Mouse (Mus musculus) intestine, embryonic 15.5 days (tissue): Measurements from ENCODE around the gene Med1. TPM values are rescaled to one million over a fixed set of nuclear protein-coding genes. Genes with fewer than 3 reads are reported as not detected.
"Not testable (repeated sequence)": the region's sequence is repeated elsewhere in the genome, so short reads cannot be mapped to it uniquely, and the experiment has no call there.

ENCODE experiments used
- ATAC-seq: fragments of 200-750 bp; cut with Nextera tagmentation; 2 replicates; pipeline ENCODE4 v1.8.0; 2017; ENCODE audit warnings: moderate TSS enrichment, moderate library complexity
- H3K27ac ChIP-seq: fragments of 300-500 bp; sonication (generic); 2 replicates; pipeline ENCODE4 v1.5.1; 2015; ENCODE audit warnings: mild to moderate bottlenecking, inconsistent platforms
- H3K27me3 ChIP-seq: fragments of 300-500 bp; sonication (generic); replicated peaks from 2 replicates; pipeline ENCODE4 v1.6.1; 2015; ENCODE audit warnings: inconsistent platforms
- H3K36me3 ChIP-seq: fragments of 300-500 bp; sonication (generic); 2 replicates; pipeline ENCODE4 v1.6.1; 2015; ENCODE audit warnings: inconsistent platforms
- H3K4me1 ChIP-seq: fragments of 300-500 bp; sonication (generic); replicated peaks from 2 replicates; pipeline ENCODE4 v1.6.1; 2015; ENCODE audit warnings: inconsistent platforms
- H3K4me2 ChIP-seq: fragments of 300-500 bp; sonication (generic); replicated peaks from 2 replicates; pipeline ENCODE4 v1.6.1; 2015; ENCODE audit warnings: mild to moderate bottlenecking, inconsistent platforms
- H3K4me3 ChIP-seq: fragments of 300-500 bp; sonication (generic); replicated peaks from 2 replicates; pipeline ENCODE4 v1.5.1; 2015; ENCODE audit warnings: inconsistent platforms
- H3K9ac ChIP-seq: fragments of 300-500 bp; sonication (generic); 2 replicates; pipeline ENCODE4 v1.6.1; 2015; ENCODE audit warnings: inconsistent platforms
- H3K9me3 ChIP-seq: fragments of 300-500 bp; sonication (generic); 2 replicates; pipeline ENCODE4 v1.6.1; 2016; ENCODE audit warnings: inconsistent platforms
- WGBS: fragments of 180-500 bp; shearing (Covaris S2); methylation state at CpG from one replicate; pipeline ENCODE4 v1.1.7; 2015; 5-methylcytosine and 5-hydroxymethylcytosine counted together
- polyA plus RNA-seq: library from polyadenylated mRNA; unstranded; fragments of >200 nt; fragmentation: Nextera tagmentation; extraction: Ambion mirVana; gene quantifications from 2 replicates; pipeline ENCODE4 v1.2.1, GENCODE M21; 2015

The Med1 gene
- polyA plus RNA-seq, 1 experiment from 2014 or later = 63.0 TPM

GRCm38 (mm10) chr11:98201791-98202640, 8.9 kb upstream of the Med1 start:
- Histone ChIP-seq H3K4me2 (peak overlapping the region; percentile 78), H3K27me3 (no peaks in the 10 kb centered on the region), H3K9me3 (no peaks in the 10 kb centered on the region), H3K4me3 (peak overlapping the region; percentile 78), H3K27ac (peak overlapping the region; percentile 84), H3K9ac (peak overlapping the region; percentile 68), H3K36me3 (no peaks in the 10 kb centered on the region), H3K4me1 (peaks cover 4% of the 10 kb centered on the region; the same call in 1 of the 2 replicates)
- 2% methylated on average over 27 of the region's 27 CpGs for WGBS
- ATAC-seq = peak; percentile 27

GRCm38 (mm10) chr11:98190820-98191219, 2.3 kb downstream of the Med1 start:
- Histone ChIP-seq H3K27ac (no peak overlapping the region), H3K9ac (no peak overlapping the region), H3K9me3 (no peaks in the 10 kb centered on the region), H3K4me3 (no peak overlapping the region), H3K36me3 (0 out of 2 replicates have a peak, but pooled peaks cover 9% of the 10 kb centered on the region), H3K27me3 (no peaks in the 10 kb centered on the region), H3K4me1 (0 out of 2 replicates have a peak, but pooled peaks cover 9% of the 10 kb centered on the region), H3K4me2 (no peak overlapping the region)
- no peak for ATAC-seq
- 82% methylated on average over 5 of the region's 5 CpGs for WGBS

DNA sequence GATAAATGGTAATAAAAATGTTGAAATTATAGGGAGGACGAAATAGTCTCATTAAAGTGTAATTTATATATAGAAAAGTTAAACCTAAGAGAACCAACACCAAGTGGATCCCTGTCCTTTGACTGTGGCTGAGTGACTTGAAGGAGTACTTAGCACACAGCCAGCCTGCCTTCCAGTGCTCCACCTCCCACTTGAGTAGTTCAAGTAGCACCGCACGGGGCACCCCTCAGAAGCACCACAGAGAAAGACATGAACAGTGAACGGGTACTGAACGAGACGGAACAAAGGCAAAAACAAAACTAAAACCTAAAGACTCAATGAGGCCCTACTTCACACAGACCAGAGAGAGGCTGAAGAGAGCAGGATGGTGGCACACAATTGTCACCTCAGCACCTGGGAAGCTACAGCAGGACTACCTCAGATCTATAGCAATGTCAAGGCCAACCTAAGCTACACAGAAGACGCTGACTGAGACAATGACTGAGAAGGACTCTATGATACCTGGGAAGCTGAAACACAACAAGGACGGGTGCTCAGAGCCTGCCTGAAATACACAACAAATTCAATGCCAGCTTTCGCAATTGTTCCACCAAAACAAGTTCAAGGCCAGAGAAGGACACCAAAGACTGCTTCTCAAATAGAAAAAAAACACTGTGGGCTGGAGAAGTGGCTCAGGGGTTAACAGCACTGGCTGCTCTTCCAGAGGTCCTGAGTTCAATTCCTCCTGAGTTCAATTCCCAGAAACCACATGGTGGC, 5.3 kb downstream of the Med1 start:
- H3K27me3 ChIP-seq = no peaks in the 10 kb centered on the region
- WGBS = 87% methylated on average over 9 of the region's 9 CpGs
- H3K4me3 ChIP-seq = no peak overlapping the region
- no peak overlapping the region for H3K27ac ChIP-seq
- no peaks in the 10 kb centered on the region for H3K9me3 ChIP-seq
- no peak overlapping the region for H3K4me2 ChIP-seq
- peaks cover 19% of the 10 kb centered on the region for H3K36me3 ChIP-seq
- 0 out of 2 replicates have a peak, but pooled peaks cover 9% of the 10 kb centered on the region for H3K4me1 ChIP-seq
- no peak overlapping the region for H3K9ac ChIP-seq
- ATAC-seq = no peak

- H3K4me2 ChIP-seq, H3K27me3 ChIP-seq, H3K4me3 ChIP-seq, H3K9ac ChIP-seq, H3K9me3 ChIP-seq, H3K27ac ChIP-seq, ATAC-seq, H3K4me1 ChIP-seq: not testable (repeated sequence)
- peaks cover 31% of the 10 kb centered on the region for H3K36me3 ChIP-seq
- 95% methylated on average over 3 of the region's 3 CpGs for WGBS
Measured at GRCm38 (mm10) chr11:98182149-98182548, 10.9 kb downstream of the Med1 start.

DNA sequence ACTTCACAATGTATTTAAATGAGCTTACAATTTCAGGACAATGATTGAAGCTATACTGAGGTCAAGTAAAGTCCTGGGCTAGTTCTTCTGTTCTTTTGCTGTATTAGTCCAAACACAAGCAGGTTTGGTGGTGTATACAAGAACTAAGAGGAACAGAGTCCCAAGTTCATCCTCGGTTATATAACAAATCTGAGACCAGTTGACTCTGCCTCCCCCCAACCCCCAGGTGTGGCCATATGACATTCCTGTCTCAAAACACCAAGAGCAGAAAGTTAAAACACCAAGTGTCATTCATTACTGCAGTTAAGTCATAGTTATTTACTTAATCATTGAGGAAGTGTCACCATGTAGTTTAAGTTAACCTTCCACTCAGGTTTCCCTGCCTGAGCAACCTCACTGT, 24.7 kb downstream of the Med1 start:
- no peaks in the 10 kb centered on the region for H3K27me3 ChIP-seq
- no peaks in the 10 kb centered on the region for H3K4me1 ChIP-seq
- no peak overlapping the region for H3K27ac ChIP-seq
- peaks cover 22% of the 10 kb centered on the region for H3K36me3 ChIP-seq
- H3K4me3 ChIP-seq = no peak overlapping the region
- H3K4me2 ChIP-seq = no peak overlapping the region
- H3K9ac ChIP-seq = no peak overlapping the region
- no peak for ATAC-seq
- no peaks in the 10 kb centered on the region for H3K9me3 ChIP-seq
- 78% methylated on average over 1 of the region's 1 CpGs for WGBS

DNA sequence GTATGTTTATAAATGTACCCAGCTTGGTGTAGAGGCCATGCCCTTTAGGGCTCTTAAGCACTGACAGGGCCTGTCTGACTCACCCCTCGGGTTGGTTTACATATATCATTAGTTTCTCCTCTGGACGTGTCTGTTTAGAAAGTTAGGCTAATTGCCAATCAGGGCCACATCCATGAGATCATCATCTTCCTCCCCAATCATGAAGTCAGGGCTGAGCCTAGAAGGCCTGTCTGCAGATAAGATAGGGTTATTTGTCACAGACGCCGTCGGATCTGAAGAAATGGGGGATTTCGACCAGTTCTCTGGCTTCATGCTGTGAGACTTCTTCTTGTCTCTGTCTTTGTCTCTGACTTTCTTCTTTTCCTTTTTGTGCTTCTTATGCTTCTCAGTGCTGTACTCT, 38.0 kb downstream of the Med1 start:
- peaks cover 26% of the 10 kb centered on the region for H3K36me3 ChIP-seq
- 73% methylated on average over 6 of the region's 6 CpGs for WGBS
- no peak overlapping the region for H3K4me2 ChIP-seq
- no peaks in the 10 kb centered on the region for H3K9me3 ChIP-seq
- H3K27ac ChIP-seq = no peak overlapping the region
- H3K4me1 ChIP-seq = no peaks in the 10 kb centered on the region
- no peak overlapping the region for H3K9ac ChIP-seq
- H3K27me3 ChIP-seq = no peaks in the 10 kb centered on the region
- no peak for ATAC-seq
- no peak overlapping the region for H3K4me3 ChIP-seq

- Histone ChIP-seq H3K27ac (no peak overlapping the region), H3K9ac (no peak overlapping the region)
- WGBS = 8% methylated on average over 10 of the region's 10 CpGs
Measured at GRCm38 (mm10) chr11:98150625-98151156, 42.4 kb downstream of the Med1 start.

DNA sequence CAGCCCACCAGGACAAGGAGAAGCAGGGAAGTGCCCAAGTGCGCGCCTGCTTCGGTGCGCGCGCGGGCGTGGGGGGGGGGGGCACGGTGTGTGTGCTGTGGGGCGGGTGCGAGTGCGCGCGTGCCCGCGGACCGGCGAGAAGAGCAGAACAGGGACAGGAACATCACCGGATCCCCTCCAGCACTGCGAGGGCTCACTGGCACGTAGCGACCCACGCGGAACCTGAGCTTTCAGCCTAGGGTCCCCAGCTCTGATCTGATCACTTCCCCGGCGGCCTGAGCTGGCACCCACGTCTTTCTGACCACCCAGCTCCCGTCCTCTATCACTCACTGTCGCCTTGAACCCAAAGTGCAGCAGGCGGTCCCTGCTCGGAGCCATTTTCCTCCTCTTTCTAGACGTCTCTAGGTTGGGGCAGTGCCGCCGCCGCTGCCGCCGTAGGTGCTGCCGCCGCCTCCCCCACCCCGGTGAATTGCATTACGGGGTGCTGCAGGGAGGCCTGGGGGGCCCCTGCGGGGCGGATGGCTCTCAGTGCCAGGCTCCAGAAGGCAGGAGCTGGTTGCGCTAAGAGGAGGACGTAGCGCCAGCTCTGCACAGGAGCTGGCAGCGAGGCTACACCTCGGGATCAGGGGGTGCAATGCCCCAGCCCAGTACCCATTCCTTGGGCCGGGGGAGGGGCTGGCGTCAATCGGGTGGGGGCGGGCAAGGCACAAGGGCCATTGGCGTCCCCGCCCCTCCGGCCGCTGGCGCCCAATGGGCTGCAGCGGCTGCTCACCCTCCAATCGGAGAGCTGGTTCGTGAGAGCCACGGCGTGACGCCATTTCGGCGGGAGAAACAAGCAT, 43.1 kb downstream of the Med1 start, which contains the start of gene Fbxl20:
Fbxl20 (minus strand) TSS at position 618 of the 839 bp plus-strand sequence.
- H3K9me3 ChIP-seq = no peaks in the 10 kb centered on the region
- H3K4me2 ChIP-seq = peak within 1 kb of the TSS; percentile 97
- under 1% methylated on average over 63 of the region's 65 CpGs for WGBS
- peaks cover 4% of the 10 kb centered on the region for H3K4me1 ChIP-seq
- peak; percentile 93 for ATAC-seq
- H3K36me3 ChIP-seq = no peaks in the 10 kb centered on the region
- no peaks in the 10 kb centered on the region for H3K27me3 ChIP-seq
- H3K27ac ChIP-seq = peak within 1 kb of the TSS; percentile 92
- peak within 1 kb of the TSS; percentile 99 for H3K4me3 ChIP-seq
- H3K9ac ChIP-seq = peak within 1 kb of the TSS; percentile 93

More at GRCm38 (mm10) chr11:98150625-98151156, 42.4 kb downstream of the Med1 start:
- Histone ChIP-seq H3K27me3 (no peaks in the 10 kb centered on the region), H3K4me1 (peaks cover 4% of the 10 kb centered on the region), H3K9me3 (no peaks in the 10 kb centered on the region), H3K36me3 (no peaks in the 10 kb centered on the region), H3K4me2 (peak overlapping the region; percentile 97), H3K4me3 (peak overlapping the region; percentile 99)
- ATAC-seq = no peak

- ATAC-seq = peak; percentile 91
- Histone ChIP-seq H3K9me3 (no peaks in the 10 kb centered on the region), H3K4me3 (peak overlapping the region; percentile 99), H3K27ac (peak overlapping the region; percentile 92), H3K4me1 (peaks cover 4% of the 10 kb centered on the region), H3K9ac (peak overlapping the region; percentile 93), H3K4me2 (peak overlapping the region; percentile 97), H3K27me3 (no peaks in the 10 kb centered on the region), H3K36me3 (no peaks in the 10 kb centered on the region)
- WGBS = under 1% methylated on average over 55 of the region's 57 CpGs
Measured at GRCm38 (mm10) chr11:98149304-98149750, 43.8 kb downstream of the Med1 start.

DNA sequence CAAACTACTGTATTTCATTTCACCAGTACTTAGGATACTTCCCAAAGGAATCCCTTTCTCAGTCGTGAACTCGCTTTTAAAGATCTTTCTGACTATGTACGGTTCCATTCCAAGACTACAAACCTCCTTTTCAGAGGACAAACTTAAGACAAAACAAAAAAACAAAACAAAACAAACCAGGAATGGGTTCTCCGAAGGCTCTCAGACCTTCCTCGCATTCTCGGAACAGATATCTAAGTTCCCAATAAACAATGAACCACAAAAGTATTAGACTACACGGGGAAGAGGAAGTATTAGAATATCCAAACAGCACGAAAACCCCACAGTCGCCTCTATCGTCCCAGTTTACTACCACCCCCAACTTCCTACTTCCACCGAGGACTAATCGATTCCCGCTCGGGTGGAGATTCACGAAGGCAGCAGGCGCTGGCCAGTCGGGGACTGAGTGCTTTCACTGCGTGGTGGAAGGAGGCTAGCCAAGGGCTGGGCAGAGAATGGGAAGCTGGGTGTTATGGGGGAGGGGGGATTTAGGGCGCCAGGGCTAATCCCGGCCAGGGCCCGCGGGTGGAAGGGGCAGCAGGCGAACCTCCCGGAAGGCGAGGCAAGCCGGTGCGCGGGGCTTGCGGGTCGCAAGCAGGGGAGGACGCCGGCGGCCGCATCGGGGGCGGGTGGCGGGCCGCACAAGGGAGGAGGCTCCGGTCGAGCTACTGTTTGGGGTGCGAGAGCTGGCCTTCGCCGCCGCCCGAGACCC, 44.4 kb downstream of the Med1 start:
- Histone ChIP-seq H3K27me3 (no peaks in the 10 kb centered on the region), H3K36me3 (no peaks in the 10 kb centered on the region), H3K9me3 (no peaks in the 10 kb centered on the region), H3K4me2 (peak overlapping the region; percentile 97), H3K27ac (peak overlapping the region; percentile 92), H3K4me3 (peak overlapping the region; percentile 99), H3K4me1 (peaks cover 4% of the 10 kb centered on the region), H3K9ac (peak overlapping the region; percentile 93)
- WGBS = 1% methylated on average over 39 of the region's 45 CpGs
- 0 out of 2 replicates have a peak, but pooled peaks have one; percentile 5 for ATAC-seq

DNA sequence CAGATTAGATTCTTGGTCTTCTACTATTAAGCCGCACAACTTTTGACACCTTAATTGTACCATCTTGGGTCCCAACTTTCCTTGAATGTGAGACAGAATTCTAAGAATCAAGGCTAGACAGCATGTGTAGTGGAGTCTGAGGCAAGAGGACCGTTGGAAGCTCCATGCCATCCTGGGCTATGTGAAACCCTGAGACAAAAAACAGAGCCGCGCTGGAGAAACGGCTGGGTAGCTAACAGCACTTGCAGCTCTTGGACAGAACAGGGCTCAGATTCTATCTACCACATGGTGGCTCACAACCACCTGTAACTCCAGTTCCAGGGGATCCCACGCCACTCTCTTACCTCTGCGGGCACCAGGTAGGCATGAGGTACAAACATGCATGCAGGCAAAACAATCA, 47.2 kb downstream of the Med1 start:
- Histone ChIP-seq H3K4me3 (no peak overlapping the region), H3K36me3 (no peaks in the 10 kb centered on the region), H3K27ac (no peak overlapping the region), H3K9ac (no peak overlapping the region), H3K4me2 (no peak overlapping the region), H3K9me3 (no peaks in the 10 kb centered on the region), H3K27me3 (no peaks in the 10 kb centered on the region), H3K4me1 (peaks cover 4% of the 10 kb centered on the region)
- ATAC-seq = no peak
- WGBS = 77% methylated on average over 7 of the region's 7 CpGs
